Mouse (Mus musculus): ENCODE results near the gene Bcl6b.

- TF ChIP-seq POLR2A (IDR thresholded peaks at IDR 0.05; ENCODE audit: borderline replicate concordance, extremely low read depth, insufficient read depth, insufficient read length, poor library complexity, severe bottlenecking) (no peak), CTCF (IDR thresholded peaks at IDR 0.05; ENCODE audit: borderline replicate concordance, extremely low read depth, insufficient read depth, insufficient read length) (no peak)
Observed at GRCm38 (mm10) chr11:70189319-70190134, 40.1 kb downstream of the Bcl6b start.
